23 mouse cellular contexts compared by ENCODE assay signal in the genomic region with DNA sequence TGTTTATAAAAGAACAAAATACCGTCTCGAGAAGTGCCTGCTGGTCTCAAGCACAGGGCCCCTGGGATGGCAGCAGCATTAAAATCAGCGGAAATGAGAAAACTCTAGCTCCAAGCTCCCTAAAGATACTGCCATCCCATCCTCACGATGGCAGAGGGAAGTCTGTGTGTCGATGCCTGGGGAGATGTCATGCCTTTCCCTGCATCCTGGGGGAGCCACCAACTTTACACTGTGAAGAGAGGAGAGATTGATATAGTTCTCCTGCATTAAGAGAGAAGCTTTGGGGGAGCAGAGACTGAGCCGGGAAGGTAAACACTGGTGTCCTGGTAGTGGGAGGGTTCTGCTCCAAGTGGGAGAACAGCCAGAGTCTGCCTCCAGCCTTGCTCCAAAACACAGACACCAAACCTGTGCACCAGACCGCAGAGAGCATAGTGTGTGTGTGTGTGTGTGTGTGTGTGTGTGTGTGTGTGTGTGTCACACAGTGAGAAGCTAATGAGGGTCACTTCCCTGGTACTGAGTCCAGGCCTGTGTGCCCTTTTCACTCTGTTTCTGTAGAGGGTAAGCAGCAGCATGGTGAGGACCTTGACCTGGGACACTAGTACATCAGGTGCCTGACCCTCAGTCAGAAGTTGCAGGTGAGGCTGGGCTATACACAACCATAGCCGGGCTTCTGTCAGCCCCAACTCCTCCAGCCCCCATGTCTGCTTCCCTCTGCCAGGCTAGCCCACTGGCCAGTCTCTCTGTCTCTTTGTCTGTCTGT. TPM values are rescaled to one million over a fixed set of nuclear protein-coding genes. Genes with fewer than 3 reads are reported as not detected.
DNase-seq lines count a peak whose midpoint lies in the region; ATAC-seq and TF ChIP-seq lines count a peak whose summit lies in the region.
"Had no signal": no experiment of that assay in that cellular context is flagged by ENCODE, and none has a peak within 500 bp of the region (broad histone marks: within the 10 kb centered on the region; RNA-seq: fewer than 3 reads in every experiment).

No protein-coding gene starts in this region.

- no peak for TF ChIP-seq POLR2A in brain, embryonic 14.5 days (IDR thresholded peaks at IDR 0.05; ENCODE audit: borderline replicate concordance, extremely low read depth, insufficient read depth, insufficient read length, poor library complexity, severe bottlenecking)

- peak; percentile 48; the same call in 1 of the 2 replicates for ATAC-seq in liver, embryonic 16.5 days (ENCODE audit: low read depth)
- 0 out of 2 replicates have a peak, but pooled peaks have one; percentile 32 for ATAC-seq in kidney, embryonic 16.5 days (ENCODE audit: low FRiP score, low TSS enrichment)
- ATAC-seq: forebrain, embryonic 16.5 days had no signal

- WGBS in liver, embryonic 16.5 days (ENCODE audit: insufficient replicate concordance), result 43% methylated on average over 8 of the region's 8 CpGs
- 44% methylated on average over 8 of the region's 8 CpGs for WGBS in kidney, embryonic 16.5 days

- no peaks in the 10 kb centered on the region for H3K9me3 ChIP-seq in liver, embryonic 16.5 days (replicated peaks; ENCODE audit: control insufficient read depth, low read length)
- H3K9me3 ChIP-seq in kidney, embryonic 16.5 days (ENCODE audit: low read length), result no peaks in the 10 kb centered on the region
- H3K9me3 ChIP-seq: embryonic facial prominence, embryonic 13.5 days; heart, embryonic 12.5 days; limb, embryonic 12.5 days; midbrain, embryonic 10.5 days; neural tube, embryonic 12.5 days had no signal

- H3K4me3 ChIP-seq in liver, embryonic 16.5 days (ENCODE audit: low read depth, low read length), result no peak overlapping the region
- H3K4me3 ChIP-seq in kidney, embryonic 16.5 days (ENCODE audit: low read length), result no peak overlapping the region
- H3K4me3 ChIP-seq: embryonic facial prominence, embryonic 13.5 days; gastrocnemius, adult 2 months; heart, embryonic 12.5 days; limb, embryonic 12.5 days; midbrain, embryonic 10.5 days; neural tube, embryonic 12.5 days had no signal

- H3K4me2 ChIP-seq in liver, embryonic 16.5 days (ENCODE audit: low read depth, low read length), result no peak overlapping the region
- no peak overlapping the region for H3K4me2 ChIP-seq in kidney, embryonic 16.5 days (replicated peaks; ENCODE audit: low read depth, low read length)
- H3K4me2 ChIP-seq: embryonic facial prominence, embryonic 13.5 days; heart, embryonic 12.5 days; hindbrain, embryonic 14.5 days; limb, embryonic 12.5 days; neural tube, embryonic 12.5 days had no signal

- H3K4me1 ChIP-seq in liver, embryonic 16.5 days (ENCODE audit: control insufficient read depth, low read depth, low read length), result no peaks in the 10 kb centered on the region
- no peaks in the 10 kb centered on the region for H3K4me1 ChIP-seq in kidney, embryonic 16.5 days (ENCODE audit: insufficient read depth, low read length)
- H3K4me1 ChIP-seq: heart, embryonic 12.5 days had no signal

- TF ChIP-seq CTCF in brain, embryonic 14.5 days (IDR thresholded peaks at IDR 0.05; ENCODE audit: borderline replicate concordance, extremely low read depth, insufficient read depth, insufficient read length), result peak; percentile 16; the same call in 1 of the 2 replicates

- no peak overlapping the region for H3K27ac ChIP-seq in liver, embryonic 16.5 days (ENCODE audit: low read length)
- no peak overlapping the region for H3K27ac ChIP-seq in kidney, embryonic 16.5 days (ENCODE audit: low read length)
- H3K27ac ChIP-seq: embryonic facial prominence, embryonic 13.5 days; gastrocnemius, adult 2 months; hindbrain, embryonic 14.5 days; limb, embryonic 12.5 days; macrophage; midbrain, embryonic 10.5 days; neural tube, embryonic 12.5 days had no signal

- no peak overlapping the region for H3K9ac ChIP-seq in liver, embryonic 16.5 days (ENCODE audit: low read depth, low read length)
- H3K9ac ChIP-seq in kidney, embryonic 16.5 days (replicated peaks; ENCODE audit: low read length), result no peak overlapping the region
- H3K9ac ChIP-seq: embryonic facial prominence, embryonic 13.5 days; heart, embryonic 12.5 days; hindbrain, embryonic 14.5 days; limb, embryonic 12.5 days; neural tube, embryonic 12.5 days had no signal

- H3K36me3 ChIP-seq in liver, embryonic 16.5 days (ENCODE audit: control insufficient read depth, insufficient read depth), result no peaks in the 10 kb centered on the region
- H3K36me3 ChIP-seq in kidney, embryonic 16.5 days (ENCODE audit: insufficient read depth, low read length), result no peaks in the 10 kb centered on the region
- H3K36me3 ChIP-seq: embryonic facial prominence, embryonic 13.5 days; heart, embryonic 12.5 days; limb, embryonic 12.5 days; midbrain, embryonic 10.5 days; neural tube, embryonic 12.5 days had no signal

- DNase-seq in kidney, adult 11 months, result peak; percentile 12
- no peak for DNase-seq in kidney, adult 8-10 months
- DNase-seq in liver, result no peak
- DNase-seq in brain, embryonic 14.5 days (ENCODE audit: low read depth), result no peak
- no peak for DNase-seq in embryo, embryonic 10.5 days (ENCODE audit: low spot score)
- DNase-seq: cerebellum, adult 9-10 months; gastrocnemius, adult 2 months; heart, postnatal 14 days; layer of hippocampus, adult 9-11 months; lung, adult 18-20 months; right cerebral cortex, adult 18-20 months; thymus, postnatal 25 days had no signal

- no peaks in the 10 kb centered on the region for H3K27me3 ChIP-seq in liver, embryonic 16.5 days (ENCODE audit: control insufficient read depth, insufficient read depth, low read depth, low read length)
- H3K27me3 ChIP-seq in kidney, embryonic 16.5 days (ENCODE audit: insufficient read depth, low read length), result no peaks in the 10 kb centered on the region
- H3K27me3 ChIP-seq: embryonic facial prominence, embryonic 13.5 days; limb, embryonic 12.5 days; neural tube, embryonic 12.5 days had no signal

RNA-seq across cellular contexts. Expression of gene Psapl1, which starts 17.3 kb away (rescaled TPM):
- polyA plus RNA-seq in liver, embryonic 16.5 days (2015; fragmentation: Nextera tagmentation; extraction: Ambion mirVana), result not detected in 2 replicates
- 0.05 TPM in 1 of 2 replicates, not detected in the other for polyA plus RNA-seq in brain, embryonic 14.5 days (2012; rRNA removed)
- polyA plus RNA-seq in kidney, embryonic 16.5 days (2015; fragmentation: Nextera tagmentation; extraction: Ambion mirVana), result 0.26 and 0.42 TPM in 2 replicates
- polyA plus RNA-seq: heart, embryonic 12.5 days; limb, embryonic 12.5 days; macrophage; midbrain, embryonic 10.5 days; neural tube, embryonic 12.5 days; testis, adult 2 months had no signal
